Mouse (Mus musculus) cerebral cortex, adult 2 months (tissue): ENCODE results near the gene Tbc1d24.

Experiments used
- WGBS: fragments of 180-500 bp; shearing (Covaris S2); methylation state at CpG from one replicate; pipeline ENCODE4 v1.1.7; 2018; 5-methylcytosine and 5-hydroxymethylcytosine counted together

The Tbc1d24 gene

DNA sequence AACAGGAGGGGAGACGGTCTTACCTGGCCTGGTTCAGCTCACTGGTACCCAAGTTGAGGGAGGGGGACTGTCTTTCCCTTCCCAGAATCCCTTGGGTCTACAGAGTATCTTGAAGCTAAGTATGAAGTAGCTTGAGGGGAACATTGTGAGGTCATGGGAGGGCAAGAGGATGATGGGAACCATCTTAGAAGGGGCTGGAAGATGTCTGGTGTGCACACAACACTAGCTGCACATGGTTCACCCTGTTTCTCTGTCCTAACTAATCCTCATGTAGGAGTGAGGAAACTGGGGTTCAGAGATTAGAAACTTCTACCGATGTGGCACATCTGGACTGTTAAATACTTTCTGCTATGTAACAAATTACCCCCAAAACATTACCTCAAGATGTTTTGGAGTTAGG lies 54.5 kb downstream of the Tbc1d24 start, which contains the start of gene Pdpk1:
Gene Pdpk1, minus strand, starts transcription at position 101 of the 400 bp plus-strand sequence.
- 93% methylated on average over 2 of the region's 2 CpGs for WGBS

DNA sequence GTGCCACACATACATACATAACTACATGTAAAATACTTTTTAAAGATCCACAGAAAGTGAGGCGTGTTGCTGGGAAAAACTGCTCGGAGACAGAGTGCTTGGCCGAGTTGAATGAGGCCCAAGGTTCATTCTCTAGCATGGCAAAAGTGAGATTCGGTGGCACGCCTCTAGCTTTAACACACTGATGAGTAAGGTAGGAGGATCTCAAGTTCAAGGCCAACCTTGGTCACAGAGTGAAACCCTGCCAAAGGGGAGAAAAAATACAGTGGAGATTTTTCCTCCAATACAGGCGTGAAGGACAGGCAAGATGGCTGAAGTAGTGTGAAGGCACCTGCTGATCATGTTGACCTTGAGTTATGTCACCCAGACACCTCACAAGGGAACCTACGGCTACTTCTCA lies 55.9 kb downstream of the Tbc1d24 start:
- WGBS: 94% methylated on average over 7 of the region's 7 CpGs

DNA sequence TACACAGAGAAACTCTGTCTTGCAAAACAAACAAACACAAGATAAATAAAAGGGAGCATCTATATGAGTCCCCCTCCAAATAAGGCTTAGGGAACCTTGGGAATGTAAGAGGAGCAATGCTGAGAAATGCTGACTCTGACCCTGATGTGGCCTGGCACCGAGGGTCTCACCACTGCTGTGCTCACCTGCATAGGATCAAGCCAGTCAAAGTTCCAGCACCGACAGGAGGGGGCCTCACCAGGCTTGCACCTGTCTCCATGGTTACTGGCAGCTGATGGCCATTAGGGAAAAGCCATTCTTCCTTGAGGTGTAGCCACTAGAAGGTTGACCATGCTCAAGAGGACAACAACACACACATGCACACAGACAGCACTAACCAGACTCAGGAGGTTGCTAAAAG lies 62.5 kb downstream of the Tbc1d24 start:
- WGBS: 61% methylated on average over 2 of the region's 2 CpGs

DNA sequence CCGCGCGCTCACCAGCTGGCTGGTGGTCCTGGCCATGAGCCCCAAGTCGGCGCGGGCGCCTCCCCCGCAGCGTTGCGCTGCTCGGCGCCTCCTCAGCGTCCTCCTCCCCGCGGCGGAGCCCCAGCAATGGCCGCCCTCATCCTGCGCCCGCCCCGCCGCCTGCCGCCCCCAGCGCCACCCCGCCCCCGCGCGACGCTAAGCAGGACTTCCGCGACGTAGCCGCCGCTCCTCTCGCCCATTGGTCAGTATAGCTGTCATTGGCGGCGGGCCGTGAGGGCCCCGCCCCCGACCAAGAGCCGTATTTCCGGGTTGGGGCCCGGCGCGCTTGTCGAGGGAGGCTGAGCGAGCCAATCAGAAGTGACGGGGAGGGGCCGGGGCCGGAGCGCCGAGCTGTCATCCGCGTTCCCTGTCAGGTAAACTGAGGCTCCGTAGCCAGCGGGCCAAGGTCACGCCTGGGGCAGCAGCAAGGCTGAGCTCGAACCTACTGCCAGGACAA lies 63.9 kb downstream of the Tbc1d24 start:
- WGBS: under 1% methylated on average over 57 of the region's 57 CpGs

DNA sequence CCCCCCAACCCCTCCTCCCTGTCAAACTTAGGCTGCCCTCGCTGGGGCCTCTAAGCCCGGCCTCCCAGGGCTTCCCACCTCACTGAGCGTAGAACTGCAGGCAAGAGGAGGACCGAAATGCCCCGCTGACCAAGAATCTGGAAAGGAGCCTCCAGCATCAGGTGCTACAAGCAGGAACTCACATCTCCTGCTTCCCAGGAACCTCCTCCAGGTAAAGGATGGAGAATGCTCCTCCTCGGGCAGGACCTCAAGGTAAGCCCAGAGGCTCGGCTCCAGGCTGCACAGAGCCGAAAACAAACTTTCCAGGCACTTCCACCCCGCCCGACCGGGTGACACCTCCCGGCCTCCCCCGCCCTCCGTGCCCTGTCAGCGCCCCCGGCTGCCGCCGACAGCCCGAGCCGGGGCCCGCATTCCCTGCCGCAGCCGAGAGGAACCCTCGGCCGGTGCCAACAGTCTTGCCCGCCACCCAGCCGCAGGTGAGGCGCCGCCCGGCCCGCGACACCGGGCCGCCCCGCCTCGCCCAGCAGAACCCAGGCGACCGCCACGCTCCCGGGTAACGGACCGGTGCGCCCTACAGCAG lies 64.4 kb downstream of the Tbc1d24 start:
- under 1% methylated on average over 43 of the region's 43 CpGs for WGBS

DNA sequence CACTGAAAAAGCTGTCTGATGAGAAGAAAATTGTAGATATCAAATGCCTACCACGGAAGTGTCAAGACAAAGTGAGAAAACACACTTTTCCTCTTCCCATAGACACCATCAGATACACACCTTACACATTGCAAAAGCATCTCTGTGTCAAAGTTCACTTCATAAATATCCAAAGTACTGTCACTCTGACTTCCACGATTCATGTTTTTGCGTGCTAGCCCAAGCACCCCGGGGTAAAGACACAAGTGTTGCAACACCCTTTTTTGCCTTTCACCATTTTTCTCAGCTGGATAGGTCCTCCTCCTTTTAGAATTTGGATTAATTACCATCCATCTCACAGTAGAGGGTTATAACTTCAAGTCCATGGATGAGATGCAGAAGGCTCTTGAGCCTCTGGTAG lies 65.4 kb downstream of the Tbc1d24 start:
- WGBS: 75% methylated on average over 4 of the region's 4 CpGs

DNA sequence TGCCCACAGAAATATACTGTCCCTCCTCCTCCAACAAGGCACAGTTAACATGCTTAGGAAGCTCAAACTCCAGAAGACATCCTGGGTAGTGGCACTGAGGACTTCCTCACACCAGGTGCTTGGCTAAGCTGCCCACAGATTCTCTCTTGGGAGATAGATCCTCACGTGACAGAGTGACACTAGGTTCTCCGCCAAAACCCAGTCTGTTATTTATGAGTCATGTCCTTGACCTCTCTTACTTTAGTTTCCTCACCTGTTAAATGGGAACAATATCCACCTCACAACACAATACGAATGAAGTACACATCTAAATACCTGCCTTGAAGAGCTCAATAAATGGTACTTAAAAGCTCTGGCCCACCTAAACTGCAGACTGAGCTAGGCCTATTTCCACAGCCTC lies 66.1 kb downstream of the Tbc1d24 start:
- WGBS: 63% methylated on average over 3 of the region's 3 CpGs

DNA sequence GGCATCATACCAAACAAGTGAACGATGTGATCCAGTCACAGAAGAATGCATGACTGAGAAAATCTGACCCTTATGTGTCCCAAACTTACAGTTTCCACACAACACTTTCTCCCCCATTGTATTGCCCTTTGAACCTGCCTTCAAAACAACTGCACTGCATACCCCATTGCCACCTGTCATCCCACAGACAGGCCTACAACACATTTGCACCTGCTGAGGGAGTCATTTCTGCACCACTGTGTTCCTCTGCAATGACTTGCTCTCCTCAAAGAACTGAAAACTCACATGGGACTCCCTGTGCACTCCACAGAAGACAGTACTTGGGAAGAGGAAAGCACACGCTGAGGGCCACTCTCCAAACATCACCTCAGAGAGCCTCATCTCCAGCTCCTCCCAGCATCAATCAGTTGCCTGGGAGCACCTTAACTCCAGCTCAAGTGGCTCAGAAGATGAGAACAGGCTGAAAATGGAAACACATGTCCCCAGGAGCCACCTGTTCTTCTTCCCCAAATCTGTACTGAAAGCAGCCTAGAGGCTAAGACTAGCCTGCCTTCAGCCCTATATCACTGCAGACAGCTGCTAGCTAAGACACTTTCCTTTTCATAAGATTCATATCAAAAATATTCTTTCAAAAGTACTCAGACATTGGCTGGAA lies 68.0 kb downstream of the Tbc1d24 start:
- WGBS: 52% methylated on average over 2 of the region's 2 CpGs

DNA sequence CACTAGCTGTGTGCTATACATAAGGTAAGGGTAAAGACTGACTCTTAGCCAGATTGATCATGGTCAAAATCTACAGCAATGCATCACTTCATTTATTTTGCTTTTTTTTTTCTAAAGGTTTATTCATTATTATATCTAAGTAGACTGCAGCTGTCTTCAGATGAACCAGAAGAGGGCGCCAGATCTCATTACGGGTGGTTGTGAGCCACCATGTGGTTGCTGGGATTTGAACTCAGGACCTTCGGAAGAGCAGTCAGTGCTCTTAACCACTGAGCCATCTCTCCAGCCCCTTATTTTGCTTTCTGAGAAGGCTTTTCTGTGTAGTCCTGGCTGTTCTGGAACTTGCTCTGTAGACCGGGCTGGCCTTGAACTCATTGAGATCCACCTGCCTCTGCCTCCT lies 72.4 kb downstream of the Tbc1d24 start:
- WGBS: 91% methylated on average over 4 of the region's 4 CpGs

DNA sequence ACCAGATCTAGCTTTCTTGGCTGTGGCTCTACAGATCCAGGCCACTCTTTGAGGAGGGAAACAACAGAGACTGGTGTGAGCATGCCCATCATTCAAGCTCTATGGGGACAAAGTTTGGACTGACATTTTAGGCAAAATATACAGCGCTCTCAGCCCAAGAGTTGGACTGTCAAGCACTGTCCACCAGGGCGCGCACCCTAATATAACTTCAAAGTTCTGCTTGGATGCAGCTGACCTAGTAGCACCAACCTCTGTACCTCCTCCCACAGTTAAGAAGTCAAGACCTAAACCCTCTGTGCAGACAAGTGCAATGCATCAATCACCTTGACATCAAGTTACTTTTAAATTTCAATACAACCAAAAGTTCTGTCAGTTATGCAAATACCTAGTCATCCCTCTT lies 73.8 kb downstream of the Tbc1d24 start:
- WGBS: 85% methylated on average over 3 of the region's 3 CpGs

DNA sequence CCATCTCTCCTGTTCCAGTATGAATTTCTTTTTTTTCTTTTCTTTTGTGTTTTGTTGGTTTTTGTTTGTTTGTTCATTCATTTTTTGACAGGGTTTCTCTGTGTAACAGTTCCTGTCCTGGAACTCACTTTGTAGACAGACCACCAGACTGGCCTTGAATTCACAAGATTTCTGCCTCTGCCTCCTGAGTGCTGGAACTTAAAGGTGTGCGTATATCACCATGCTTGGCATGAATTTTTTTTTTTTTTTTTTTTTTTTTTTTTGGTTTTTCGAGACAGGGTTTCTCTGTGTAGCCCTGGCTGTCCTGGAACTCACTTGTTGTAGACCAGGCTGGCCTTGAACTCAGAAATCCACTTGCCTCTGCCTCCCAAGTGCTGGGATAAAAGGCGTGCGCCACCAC lies 76.1 kb downstream of the Tbc1d24 start:
- 84% methylated on average over 4 of the region's 4 CpGs for WGBS

DNA sequence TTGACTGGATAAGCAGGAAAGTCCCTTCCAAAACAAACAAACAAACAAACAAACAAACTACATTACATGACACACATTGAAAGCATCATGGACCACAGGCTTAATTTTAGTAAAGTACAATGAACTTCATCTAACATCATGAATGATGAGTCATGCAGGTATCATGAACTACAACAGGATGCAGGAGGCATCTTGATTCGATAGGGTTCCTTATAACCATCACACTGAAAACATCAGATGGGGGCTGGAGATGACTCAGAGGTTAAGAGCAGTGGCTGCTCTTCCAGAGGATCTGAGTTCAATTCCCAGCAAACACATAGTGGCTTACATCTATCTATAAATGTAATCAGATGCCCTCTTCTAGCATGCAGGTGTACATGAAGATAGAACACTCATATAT lies 77.8 kb downstream of the Tbc1d24 start:
- WGBS: 68% methylated on average over 1 of the region's 1 CpGs

DNA sequence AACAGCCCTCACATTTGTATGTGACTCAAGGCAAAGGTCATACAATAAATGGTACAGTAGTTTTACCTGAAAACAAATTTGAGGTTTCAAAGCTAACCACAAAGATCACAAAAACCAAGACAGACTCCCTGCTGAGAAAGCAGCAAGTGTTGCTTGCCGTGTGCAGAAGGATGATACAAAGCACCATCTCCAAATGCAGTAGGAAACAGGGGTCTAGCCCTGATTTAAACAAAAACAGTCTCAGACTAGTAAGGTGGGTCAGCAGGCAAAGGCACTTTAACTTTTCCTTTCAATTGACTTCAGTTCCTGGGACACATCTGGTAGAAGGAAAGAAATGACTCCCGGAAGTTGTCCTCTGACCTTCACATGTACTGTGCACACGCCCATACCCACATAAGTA lies 78.6 kb downstream of the Tbc1d24 start:
- WGBS: 77% methylated on average over 3 of the region's 3 CpGs
